Mouse (Mus musculus) neural tube, embryonic 12.5 days (tissue): ENCODE measurements around the gene Rbpj. TPM values are rescaled to one million over a fixed set of nuclear protein-coding genes. Genes with fewer than 3 reads are reported as not detected.
A peak's percentile ranks its signal among the peaks of the same experiment; 100 is the strongest.
"Not testable (repeated sequence)": the region's sequence is repeated elsewhere in the genome, so short reads cannot be mapped to it uniquely, and the experiment has no call there.

Experiments
- ATAC-seq: fragments of 200-750 bp; cut with Nextera tagmentation; 2 replicates; pipeline ENCODE4 v1.8.0; 2017; ENCODE audit warnings: low read depth, mild to moderate bottlenecking, moderate TSS enrichment, moderate library complexity; ENCODE audit not compliant: low FRiP score
- H3K27ac ChIP-seq: fragments of 300-500 bp; sonication (generic); 2 replicates; pipeline ENCODE4 v1.5.1; 2016
- H3K27me3 ChIP-seq: fragments of 300-500 bp; sonication (generic); replicated peaks from 2 replicates; pipeline ENCODE4 v1.6.1; 2016; ENCODE audit warnings: mild to moderate bottlenecking
- H3K36me3 ChIP-seq: fragments of 300-500 bp; sonication (generic); 2 replicates; pipeline ENCODE4 v1.6.1; 2016; ENCODE audit warnings: mild to moderate bottlenecking
- H3K4me1 ChIP-seq: fragments of 300-500 bp; sonication (generic); 2 replicates; pipeline ENCODE4 v1.6.1; 2016
- H3K4me2 ChIP-seq: fragments of 300-500 bp; sonication (generic); replicated peaks from 2 replicates; pipeline ENCODE4 v1.6.1; 2016; ENCODE audit warnings: mild to moderate bottlenecking
- H3K4me3 ChIP-seq: fragments of 300-500 bp; sonication (generic); 2 replicates; pipeline ENCODE4 v1.5.1; 2016
- H3K9ac ChIP-seq: fragments of 300-500 bp; sonication (generic); 2 replicates; pipeline ENCODE4 v1.6.1; 2016; ENCODE audit warnings: mild to moderate bottlenecking
- H3K9me3 ChIP-seq: fragments of 300-500 bp; sonication (generic); 2 replicates; pipeline ENCODE4 v1.6.1; 2016; ENCODE audit warnings: mild to moderate bottlenecking
- WGBS: fragments of 180-500 bp; shearing (Covaris S2); methylation state at CpG from one replicate; pipeline ENCODE4 v1.1.7; 2016; 5-methylcytosine and 5-hydroxymethylcytosine counted together
- polyA plus RNA-seq: library from polyadenylated mRNA; unstranded; fragments of >200 nt; fragmentation: Nextera tagmentation; extraction: Ambion mirVana; gene quantifications from 2 replicates; pipeline ENCODE4 v1.2.1, GENCODE M21; 2016

Gene Rbpj
- polyA plus RNA-seq, 1 experiment from 2014 or later = 62.8 TPM

- no peak overlapping the region for H3K4me3 ChIP-seq
- H3K4me1 ChIP-seq = no peaks in the 10 kb centered on the region
- H3K4me2 ChIP-seq = no peak overlapping the region
- peaks cover 44% of the 10 kb centered on the region for H3K36me3 ChIP-seq
- H3K27ac ChIP-seq = no peak overlapping the region
- H3K27me3 ChIP-seq = no peaks in the 10 kb centered on the region
- no peaks in the 10 kb centered on the region for H3K9me3 ChIP-seq
- 98% methylated on average over 2 of the region's 2 CpGs for WGBS
- H3K9ac ChIP-seq = no peak overlapping the region
- ATAC-seq = no peak
These were observed 181.4 kb downstream of the Rbpj start for GRCm38 (mm10) chr5:53647358-53647757.

DNA sequence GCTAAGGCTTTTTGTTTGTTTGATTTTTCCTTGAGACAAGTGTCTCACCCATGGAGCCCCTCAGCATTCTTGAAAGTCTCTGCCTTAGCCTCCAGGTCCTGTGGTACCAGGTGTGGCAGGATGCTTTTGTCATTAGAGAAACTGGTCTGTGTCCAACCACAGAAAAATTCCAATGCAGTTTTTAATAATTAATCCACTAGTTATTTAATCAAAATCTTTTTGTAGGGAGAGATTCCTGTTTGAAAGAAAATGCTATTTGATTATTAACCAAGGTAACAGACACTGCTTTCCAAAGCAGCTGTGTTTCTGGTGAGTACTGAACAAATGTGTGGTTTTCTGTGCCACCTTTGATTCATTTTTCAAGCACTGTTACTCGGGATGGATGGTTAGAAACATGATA is 190.6 kb downstream of the Rbpj start:
- H3K4me3 ChIP-seq = no peak overlapping the region
- no peaks in the 10 kb centered on the region for H3K9me3 ChIP-seq
- 60% methylated on average over 1 of the region's 1 CpGs for WGBS
- H3K4me1 ChIP-seq = no peaks in the 10 kb centered on the region
- no peak overlapping the region for H3K27ac ChIP-seq
- ATAC-seq = no peak
- no peaks in the 10 kb centered on the region for H3K27me3 ChIP-seq
- no peak overlapping the region for H3K4me2 ChIP-seq
- no peak overlapping the region for H3K9ac ChIP-seq
- H3K36me3 ChIP-seq = peaks cover 18% of the 10 kb centered on the region

DNA sequence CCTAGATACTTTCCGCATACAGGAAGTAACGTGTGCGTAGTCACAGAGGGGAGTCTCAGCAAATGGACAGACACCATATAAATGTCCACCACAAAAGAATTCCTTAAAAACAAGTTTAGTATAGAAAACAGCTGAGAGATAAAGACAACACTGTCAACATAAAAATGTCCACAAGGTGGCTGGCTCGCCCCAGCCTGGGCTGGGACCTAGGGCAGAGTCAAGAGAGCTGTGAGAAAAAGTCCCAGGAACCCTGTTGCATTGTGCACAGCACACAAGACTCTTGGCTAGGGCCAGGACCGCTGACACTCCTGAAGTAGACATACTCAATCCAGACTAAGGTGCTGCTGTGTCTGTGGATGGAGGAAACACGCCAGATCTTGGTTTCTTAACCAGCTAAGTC is 192.0 kb downstream of the Rbpj start:
- Histone ChIP-seq H3K4me3 (no peak overlapping the region), H3K4me1 (no peaks in the 10 kb centered on the region), H3K36me3 (peaks cover 7% of the 10 kb centered on the region), H3K4me2 (no peak overlapping the region), H3K9ac (no peak overlapping the region), H3K27me3 (no peaks in the 10 kb centered on the region), H3K9me3 (no peaks in the 10 kb centered on the region), H3K27ac (no peak overlapping the region)
- 87% methylated on average over 6 of the region's 6 CpGs for WGBS
- peak; percentile 41; the same call in 1 of the 2 replicates for ATAC-seq

DNA sequence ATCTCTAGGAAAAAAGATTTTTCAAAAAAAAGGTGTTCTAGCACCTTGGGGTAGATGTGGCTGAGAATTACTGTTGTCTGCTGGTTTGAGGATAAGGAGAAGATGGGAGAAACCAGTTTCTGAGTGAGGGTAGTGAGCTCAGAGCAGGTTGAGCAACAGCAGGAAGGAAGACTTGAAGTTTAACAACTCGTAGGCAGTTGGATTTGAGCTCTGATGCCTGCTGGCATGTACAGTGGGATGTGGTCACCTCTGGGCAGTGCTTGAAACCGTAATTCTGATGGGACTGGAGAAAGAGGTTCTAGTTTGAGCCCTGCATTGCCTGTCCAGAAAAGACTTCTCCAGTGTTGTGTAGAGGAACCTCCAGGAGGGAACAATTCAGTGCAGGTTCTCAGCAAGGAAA is 195.6 kb downstream of the Rbpj start:
- H3K4me2 ChIP-seq = no peak overlapping the region
- 91% methylated on average over 2 of the region's 2 CpGs for WGBS
- H3K9ac ChIP-seq = no peak overlapping the region
- ATAC-seq = no peak
- no peaks in the 10 kb centered on the region for H3K9me3 ChIP-seq
- no peak overlapping the region for H3K4me3 ChIP-seq
- H3K27ac ChIP-seq = no peak overlapping the region
- H3K4me1 ChIP-seq = no peaks in the 10 kb centered on the region
- peaks cover under 1% of the 10 kb centered on the region; the same call in 1 of the 2 replicates for H3K36me3 ChIP-seq
- H3K27me3 ChIP-seq = no peaks in the 10 kb centered on the region

DNA sequence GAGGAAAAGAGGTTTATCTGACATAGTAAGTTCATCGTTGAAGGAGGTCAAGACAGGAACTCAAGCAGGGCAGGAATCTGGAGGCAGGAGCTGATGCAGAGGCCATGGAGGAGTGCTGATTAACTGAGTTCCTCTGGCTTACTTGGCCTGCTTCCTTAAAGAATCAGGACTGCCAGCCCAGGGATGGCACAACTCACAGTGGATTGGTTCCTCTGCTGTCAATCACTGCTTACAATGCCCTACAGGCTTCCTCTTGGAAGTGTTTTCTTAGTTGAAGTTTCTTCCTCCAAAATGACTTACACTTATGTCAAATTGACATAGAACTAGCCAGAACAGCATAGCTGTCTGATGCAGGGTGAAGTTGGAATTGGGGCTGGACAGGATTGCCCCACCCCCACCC is 196.5 kb downstream of the Rbpj start:
- H3K4me1 ChIP-seq = no peaks in the 10 kb centered on the region
- ATAC-seq = no peak

DNA sequence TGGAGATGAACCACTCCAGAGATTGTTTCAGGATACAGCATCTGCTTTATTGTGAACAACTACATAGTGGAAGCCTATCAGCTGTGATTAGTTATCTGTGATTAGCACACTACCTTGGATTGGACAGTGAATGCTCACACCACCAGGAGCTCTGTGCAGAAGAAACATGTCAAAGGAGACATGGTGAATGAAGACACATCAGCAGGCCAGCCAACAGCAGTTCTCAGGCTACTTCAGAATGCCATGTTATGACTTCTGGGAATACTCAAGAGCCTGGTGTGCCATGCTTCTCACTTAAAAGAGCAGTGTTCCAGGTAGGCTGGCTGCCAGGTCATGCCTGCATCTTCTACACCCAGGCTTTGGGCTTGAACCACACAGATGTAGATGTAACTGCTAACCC is 197.7 kb downstream of the Rbpj start:
- Histone ChIP-seq H3K36me3 (no peaks in the 10 kb centered on the region), H3K27me3 (no peaks in the 10 kb centered on the region), H3K4me2 (no peak overlapping the region), H3K4me1 (no peaks in the 10 kb centered on the region), H3K9ac (no peak overlapping the region), H3K4me3 (no peak overlapping the region), H3K9me3 (no peaks in the 10 kb centered on the region), H3K27ac (no peak overlapping the region)
- no peak for ATAC-seq

More for the DNA sequence above, 196.5 kb downstream of the Rbpj start:
- Histone ChIP-seq H3K4me3 (no peak overlapping the region), H3K27me3 (no peaks in the 10 kb centered on the region), H3K36me3 (no peaks in the 10 kb centered on the region), H3K27ac (no peak overlapping the region), H3K9me3 (no peaks in the 10 kb centered on the region), H3K9ac (no peak overlapping the region), H3K4me2 (no peak overlapping the region)
- 71% methylated on average over 1 of the region's 1 CpGs for WGBS

DNA sequence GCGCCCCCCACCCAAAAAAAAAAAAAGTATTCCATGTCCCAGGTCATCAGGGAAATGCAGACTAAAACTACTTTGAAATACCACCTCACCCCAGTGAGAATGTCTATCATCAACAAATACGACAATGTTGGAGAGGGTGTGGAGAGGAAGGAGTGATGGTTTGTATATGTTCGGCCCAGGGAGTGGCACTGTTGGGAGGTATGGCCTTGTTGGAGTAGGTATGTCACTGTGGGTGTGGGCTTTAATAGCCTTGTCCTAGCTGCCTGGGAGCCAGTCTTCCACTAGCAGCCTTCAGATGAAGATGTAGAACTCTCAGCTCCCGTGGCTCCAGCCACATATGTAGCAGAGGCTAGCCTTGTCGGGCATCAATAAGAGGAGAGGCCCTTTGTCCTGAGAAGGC is 202.1 kb downstream of the Rbpj start:
- ATAC-seq = no peak

GRCm38 (mm10) chr5:53670321-53670938 is 204.5 kb downstream of the Rbpj start:
- no peak for ATAC-seq
- no peak overlapping the region for H3K4me2 ChIP-seq
- WGBS = 90% methylated on average over 10 of the region's 10 CpGs

More for the DNA sequence above, 202.1 kb downstream of the Rbpj start:
- no peak overlapping the region for H3K27ac ChIP-seq
- no peaks in the 10 kb centered on the region for H3K27me3 ChIP-seq
- WGBS = 94% methylated on average over 5 of the region's 5 CpGs
- H3K4me2 ChIP-seq = no peak overlapping the region
- H3K9me3 ChIP-seq = no peaks in the 10 kb centered on the region
- no peak overlapping the region for H3K9ac ChIP-seq
- H3K4me3 ChIP-seq = no peak overlapping the region
- no peaks in the 10 kb centered on the region for H3K36me3 ChIP-seq
- no peaks in the 10 kb centered on the region for H3K4me1 ChIP-seq

GRCm38 (mm10) chr5:53671507-53671906 is 205.6 kb downstream of the Rbpj start:
- Histone ChIP-seq H3K4me1 (no peaks in the 10 kb centered on the region), H3K9me3 (no peaks in the 10 kb centered on the region), H3K4me2 (no peak overlapping the region), H3K36me3 (no peaks in the 10 kb centered on the region), H3K27me3 (no peaks in the 10 kb centered on the region), H3K27ac (no peak overlapping the region), H3K9ac (no peak overlapping the region), H3K4me3 (no peak overlapping the region)
- 37% methylated on average over 4 of the region's 4 CpGs for WGBS
- ATAC-seq = no peak

More at GRCm38 (mm10) chr5:53670321-53670938, 204.5 kb downstream of the Rbpj start:
- Histone ChIP-seq H3K4me3 (no peak overlapping the region), H3K27me3 (no peaks in the 10 kb centered on the region), H3K9me3 (no peaks in the 10 kb centered on the region), H3K9ac (no peak overlapping the region), H3K36me3 (no peaks in the 10 kb centered on the region), H3K4me1 (no peaks in the 10 kb centered on the region), H3K27ac (no peak overlapping the region)

DNA sequence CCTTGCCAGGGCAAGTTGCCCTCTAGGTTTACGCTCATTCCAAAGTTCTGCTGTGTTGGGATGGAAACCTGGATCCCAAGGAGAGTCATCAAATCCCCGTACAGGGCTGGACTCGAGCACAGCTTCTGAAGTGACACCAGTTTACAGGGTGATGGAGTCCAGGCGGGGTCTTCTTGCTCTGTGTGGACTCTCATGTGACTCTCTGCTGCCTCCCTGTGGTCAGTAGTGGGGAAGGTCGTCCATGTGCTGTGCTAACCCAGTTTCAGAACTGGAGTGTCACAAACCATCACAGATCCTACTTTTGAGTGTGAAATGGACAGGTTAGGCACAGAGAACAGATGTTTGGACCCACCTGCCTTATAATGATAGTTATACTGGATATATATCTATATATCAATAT is 206.4 kb downstream of the Rbpj start:
- no peaks in the 10 kb centered on the region for H3K4me1 ChIP-seq
- no peaks in the 10 kb centered on the region for H3K27me3 ChIP-seq
- no peak overlapping the region for H3K4me2 ChIP-seq
- no peaks in the 10 kb centered on the region for H3K9me3 ChIP-seq
- no peak overlapping the region for H3K9ac ChIP-seq
- H3K27ac ChIP-seq = no peak overlapping the region
- ATAC-seq = peak; percentile 88
- no peaks in the 10 kb centered on the region for H3K36me3 ChIP-seq
- H3K4me3 ChIP-seq = no peak overlapping the region
- 23% methylated on average over 5 of the region's 5 CpGs for WGBS

DNA sequence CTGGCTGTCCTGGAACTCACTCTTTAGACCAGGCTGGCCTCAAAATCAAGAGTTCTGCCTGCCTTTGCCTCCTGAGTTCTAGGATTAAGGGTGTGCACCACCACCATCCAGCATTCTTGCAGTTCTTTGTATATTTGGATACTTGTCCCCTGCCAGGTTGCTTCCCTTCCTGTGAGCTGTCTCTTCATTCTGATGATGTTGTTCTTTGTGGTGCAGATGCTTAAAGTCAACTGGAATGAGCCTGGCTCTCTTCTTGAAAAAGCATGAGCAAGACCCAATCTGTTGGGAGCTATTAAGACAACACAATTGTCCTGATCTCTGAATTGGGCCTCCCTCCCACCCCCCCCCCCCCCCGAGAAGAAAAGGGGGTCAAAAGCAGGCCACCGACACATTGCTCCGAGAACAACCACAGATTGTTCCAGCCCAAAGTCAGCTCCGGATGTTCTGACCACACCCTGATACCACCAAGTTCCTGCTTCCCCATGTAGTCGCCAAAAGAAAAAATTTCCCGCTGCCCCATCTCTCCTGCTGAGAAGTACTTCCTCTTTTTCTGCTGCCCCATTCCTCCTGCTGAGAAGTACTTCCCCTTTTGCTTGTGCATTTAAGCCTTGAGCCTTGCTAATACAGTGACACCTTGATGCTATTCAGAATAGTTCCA is 207.7 kb downstream of the Rbpj start:
- not testable (repeated sequence) for H3K4me1 ChIP-seq, H3K9ac ChIP-seq, H3K27ac ChIP-seq, H3K27me3 ChIP-seq, ATAC-seq, H3K36me3 ChIP-seq, H3K4me3 ChIP-seq, H3K9me3 ChIP-seq, H3K4me2 ChIP-seq
- WGBS = 78% methylated on average over 6 of the region's 6 CpGs

- H3K4me2 ChIP-seq = no peak overlapping the region
- H3K36me3 ChIP-seq = no peaks in the 10 kb centered on the region
- ATAC-seq = no peak
- H3K9ac ChIP-seq = no peak overlapping the region
- H3K4me3 ChIP-seq = no peak overlapping the region
- H3K4me1 ChIP-seq = no peaks in the 10 kb centered on the region
- no peak overlapping the region for H3K27ac ChIP-seq
- 88% methylated on average over 8 of the region's 8 CpGs for WGBS
- no peaks in the 10 kb centered on the region for H3K9me3 ChIP-seq
- H3K27me3 ChIP-seq = no peaks in the 10 kb centered on the region
These were observed 210.7 kb downstream of the Rbpj start for GRCm38 (mm10) chr5:53676671-53677070.
